Mouse (Mus musculus): Measurements from ENCODE around the gene Ankrd34a.

DNA sequence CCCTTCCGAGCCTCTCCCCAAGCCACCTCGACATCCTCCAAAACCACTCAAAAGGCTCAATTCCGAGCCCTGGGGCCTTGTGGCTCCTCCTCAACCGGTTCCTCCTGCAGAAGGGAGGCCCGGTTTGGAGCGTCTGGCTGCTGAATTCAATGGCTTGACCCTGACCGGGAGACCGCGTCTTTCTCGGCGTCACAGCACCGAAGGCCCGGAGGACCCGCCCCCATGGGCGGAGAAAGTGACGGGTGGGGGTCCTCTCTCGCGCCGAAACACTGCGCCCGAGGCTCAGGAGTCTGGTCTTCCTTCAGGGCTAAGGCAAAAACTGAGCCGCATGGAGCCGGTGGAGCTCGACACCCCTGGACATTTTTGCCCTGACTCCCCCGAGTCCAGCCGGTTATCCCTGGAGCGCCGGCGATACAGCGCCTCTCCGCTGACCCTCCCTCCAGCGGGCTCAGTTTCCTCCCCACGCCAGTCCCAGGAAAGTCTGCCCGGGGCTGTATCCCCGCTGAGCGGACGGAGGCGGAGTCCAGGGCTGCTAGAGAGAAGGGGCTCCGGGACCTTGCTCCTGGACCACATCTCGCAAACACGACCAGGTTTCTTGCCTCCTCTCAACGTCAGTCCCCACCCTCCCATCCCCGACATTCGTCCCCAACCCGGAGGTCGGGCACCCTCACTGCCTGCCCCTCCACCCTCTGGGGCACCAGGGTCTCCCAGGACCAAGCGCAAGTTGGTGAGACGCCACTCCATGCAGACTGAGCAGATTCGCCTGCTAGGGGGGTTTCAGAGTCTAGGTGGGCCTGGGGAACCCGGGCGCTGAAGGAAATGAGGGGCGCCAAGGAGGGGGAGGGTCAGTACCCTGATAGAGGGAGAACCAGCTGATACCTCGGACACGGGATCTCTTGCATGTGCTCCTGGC lies 2.0 kb downstream of the Ankrd34a start:
- TF ChIP-seq POLR2A (IDR thresholded peaks at IDR 0.05; ENCODE audit: low read depth, low read length): no peak; the same call in 1 of the 2 replicates
- no peak for TF ChIP-seq CTCF (IDR thresholded peaks at IDR 0.05; ENCODE audit: extremely low read depth, insufficient read length, insufficient replicate concordance, low read depth, low read length)

All from small intestine, adult 2 months (tissue).